Mouse (Mus musculus) heart, embryonic 12.5 days (tissue): ENCODE measurements at regions not wholly inside any gene's neighbourhood (a gene's known extent, or its start where the extent isn't known, plus 50 kb on each side); places are given as distances from the start of the nearest gene placed in this dataset.
"Not testable (repeated sequence)": the region's sequence is repeated elsewhere in the genome, so short reads cannot be mapped to it uniquely, and the experiment has no call there.

Experiments
- ATAC-seq: fragments of 200-750 bp; cut with Nextera tagmentation; 2 replicates; pipeline ENCODE4 v1.8.0; 2017; ENCODE audit warnings: moderate TSS enrichment, moderate library complexity; ENCODE audit not compliant: insufficient number of reproducible peaks, low FRiP score
- H3K27ac ChIP-seq: fragments of 300-500 bp; sonication (generic); 2 replicates; pipeline ENCODE4 v1.5.1; 2016; ENCODE audit warnings: mild to moderate bottlenecking, moderate library complexity; ENCODE audit not compliant: poor library complexity, severe bottlenecking
- H3K27me3 ChIP-seq: fragments of 300-500 bp; sonication (generic); replicated peaks from 2 replicates; pipeline ENCODE4 v1.6.1; 2016; ENCODE audit warnings: mild to moderate bottlenecking, moderate library complexity
- H3K36me3 ChIP-seq: fragments of 300-500 bp; sonication (generic); 2 replicates; pipeline ENCODE4 v1.6.1; 2016; ENCODE audit warnings: mild to moderate bottlenecking, moderate library complexity
- H3K4me1 ChIP-seq: fragments of 300-500 bp; sonication (generic); replicated peaks from 2 replicates; pipeline ENCODE4 v1.6.1; 2016; ENCODE audit warnings: mild to moderate bottlenecking
- H3K4me2 ChIP-seq: fragments of 300-500 bp; sonication (generic); 2 replicates; pipeline ENCODE4 v1.6.1; 2016; ENCODE audit warnings: mild to moderate bottlenecking, moderate library complexity
- H3K4me3 ChIP-seq: fragments of 300-500 bp; sonication (generic); 2 replicates; pipeline ENCODE4 v1.5.1; 2016; ENCODE audit warnings: mild to moderate bottlenecking
- H3K9ac ChIP-seq: fragments of 300-500 bp; sonication (generic); 2 replicates; pipeline ENCODE4 v1.6.1; 2016; ENCODE audit warnings: mild to moderate bottlenecking, moderate library complexity
- H3K9me3 ChIP-seq: fragments of 300-500 bp; sonication (generic); replicated peaks from 2 replicates; pipeline ENCODE4 v1.6.1; 2016; ENCODE audit warnings: mild to moderate bottlenecking, moderate library complexity
- WGBS: fragments of 180-500 bp; shearing (Covaris S2); methylation state at CpG from one replicate; pipeline ENCODE4 v1.1.7; 2016; 5-methylcytosine and 5-hydroxymethylcytosine counted together

DNA sequence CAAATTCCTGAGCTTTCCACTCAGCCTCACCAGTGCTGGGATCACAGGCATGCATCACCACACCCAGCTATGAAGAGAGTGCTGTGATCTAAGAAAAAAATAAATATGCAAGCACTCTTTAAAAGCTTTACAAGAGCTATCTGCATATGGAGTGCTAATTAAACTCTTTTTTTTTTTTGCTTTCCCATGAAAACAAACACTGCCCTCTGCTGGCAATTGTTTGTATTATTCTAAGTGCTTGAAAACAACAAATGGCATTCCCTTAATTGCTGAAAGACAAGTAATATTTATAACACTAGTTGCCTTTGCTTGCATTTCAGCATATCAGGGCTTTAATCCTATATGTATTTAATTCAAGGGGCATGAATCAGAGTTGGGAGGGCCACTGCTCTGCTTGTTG lies 91.8 kb downstream of the 5730507C01Rik start:
- H3K27me3 ChIP-seq, H3K4me1 ChIP-seq, H3K4me3 ChIP-seq, H3K4me2 ChIP-seq, H3K27ac ChIP-seq, H3K9ac ChIP-seq, ATAC-seq, H3K36me3 ChIP-seq, H3K9me3 ChIP-seq: not testable (repeated sequence)

GRCm38 (mm10) chr12:18609835-18610234 lies 95.5 kb downstream of the 5730507C01Rik start:
- Histone ChIP-seq H3K36me3 (no peaks in the 10 kb centered on the region), H3K27me3 (no peaks in the 10 kb centered on the region), H3K4me1 (no peaks in the 10 kb centered on the region), H3K27ac (peak overlapping the region; percentile 79), H3K9me3 (no peaks in the 10 kb centered on the region; the same call in 1 of the 2 replicates), H3K9ac (peak overlapping the region; percentile 87), H3K4me3 (peak overlapping the region; percentile 83), H3K4me2 (peak overlapping the region; percentile 79)
- peak; percentile 88 for ATAC-seq
- under 1% methylated on average over 32 of the region's 38 CpGs for WGBS

GRCm38 (mm10) chr12:18610581-18610980 lies 96.3 kb downstream of the 5730507C01Rik start:
- not testable (repeated sequence) for H3K27ac ChIP-seq, H3K4me1 ChIP-seq, H3K27me3 ChIP-seq, H3K9me3 ChIP-seq, H3K36me3 ChIP-seq, ATAC-seq
- Histone ChIP-seq H3K4me2 (peak overlapping the region; percentile 79), H3K4me3 (peak overlapping the region; percentile 83), H3K9ac (peak overlapping the region; percentile 87)
- 1% methylated on average over 24 of the region's 24 CpGs for WGBS
